ENCODE assay signal across 8 mouse cellular contexts in genomic region chr9:21797921-21798344, GRCm38 (mm10). TPM values are rescaled to one million over a fixed set of nuclear protein-coding genes. Genes with fewer than 3 reads are reported as not detected.
DNase-seq lines count a peak whose midpoint lies in the region; ATAC-seq lines count a peak whose summit lies in the region.

No protein-coding gene starts in this region.

- H3K27ac ChIP-seq in embryonic facial prominence, embryonic 10.5 days (replicated peaks) = peak overlapping the region; percentile 96
- peak overlapping the region; percentile 92 for H3K27ac ChIP-seq in heart, embryonic 11.5 days (ENCODE audit: low read depth, low read length)
- peak overlapping the region; percentile 96 for H3K27ac ChIP-seq in kidney, embryonic 15.5 days

- DNase-seq in left cerebral cortex, postnatal 4 days = peak; percentile 39
- DNase-seq in left cerebral cortex, adult 11 months (ENCODE audit: low spot score) = no peak
- DNase-seq in embryonic facial prominence, embryonic 10.5 days (ENCODE audit: low spot score) = peak; percentile 89
- peak; percentile 55 for DNase-seq in lung, postnatal 25 days (ENCODE audit: low spot score)
- DNase-seq in retina, postnatal 1 day = peak; percentile 64
- no peak for DNase-seq in layer of hippocampus, adult 18-20 months (ENCODE audit: low spot score in 2 of 2)

- H3K4me2 ChIP-seq in heart, embryonic 11.5 days = peak overlapping the region; percentile 81
- H3K4me2 ChIP-seq in kidney, embryonic 15.5 days = peak overlapping the region; percentile 64

- WGBS in embryonic facial prominence, embryonic 10.5 days = under 1% methylated on average over 25 of the region's 26 CpGs
- WGBS in heart, embryonic 11.5 days (ENCODE audit: insufficient replicate concordance) = under 1% methylated on average over 23 of the region's 26 CpGs
- 0% methylated on average over 25 of the region's 26 CpGs for WGBS in kidney, embryonic 15.5 days

- intact Hi-C loops in left cerebral cortex, postnatal 4 days (cut with DNase I) = no loop called here

- ATAC-seq in heart, embryonic 11.5 days (replicated peaks; ENCODE audit: insufficient number of reproducible peaks, low FRiP score, low TSS enrichment) = peak; percentile 55
- peak; percentile 73 for ATAC-seq in kidney, embryonic 15.5 days (replicated peaks; ENCODE audit: low FRiP score)

- no peaks in the 10 kb centered on the region for H3K27me3 ChIP-seq in embryonic facial prominence, embryonic 10.5 days (replicated peaks; ENCODE audit: low read depth, poor library complexity, severe bottlenecking)
- H3K27me3 ChIP-seq in heart, embryonic 11.5 days (ENCODE audit: control insufficient read depth, insufficient read depth, low read length) = no peaks in the 10 kb centered on the region
- no peaks in the 10 kb centered on the region for H3K27me3 ChIP-seq in kidney, embryonic 15.5 days

- peak overlapping the region; percentile 72 for H3K4me3 ChIP-seq in embryonic facial prominence, embryonic 10.5 days
- H3K4me3 ChIP-seq in heart, embryonic 11.5 days (ENCODE audit: low read depth, low read length) = peak overlapping the region; percentile 92
- peak overlapping the region; percentile 68 for H3K4me3 ChIP-seq in kidney, embryonic 15.5 days (replicated peaks)

- no peaks in the 10 kb centered on the region for H3K9me3 ChIP-seq in embryonic facial prominence, embryonic 10.5 days
- no peaks in the 10 kb centered on the region for H3K9me3 ChIP-seq in heart, embryonic 11.5 days (replicated peaks; ENCODE audit: control insufficient read depth, low read length)
- no peaks in the 10 kb centered on the region for H3K9me3 ChIP-seq in kidney, embryonic 15.5 days (replicated peaks)

- H3K9ac ChIP-seq in heart, embryonic 11.5 days (ENCODE audit: low read depth, low read length) = peak overlapping the region; percentile 88
- H3K9ac ChIP-seq in kidney, embryonic 15.5 days = peak overlapping the region; percentile 76

- peaks cover 50% of the 10 kb centered on the region for H3K4me1 ChIP-seq in embryonic facial prominence, embryonic 10.5 days
- peaks cover 21% of the 10 kb centered on the region for H3K4me1 ChIP-seq in heart, embryonic 11.5 days (ENCODE audit: control insufficient read depth, insufficient read depth, low read length)
- peaks cover 53% of the 10 kb centered on the region for H3K4me1 ChIP-seq in kidney, embryonic 15.5 days

- peaks cover 60% of the 10 kb centered on the region for H3K36me3 ChIP-seq in embryonic facial prominence, embryonic 10.5 days (replicated peaks)
- H3K36me3 ChIP-seq in heart, embryonic 11.5 days (ENCODE audit: control insufficient read depth, insufficient read depth, low read length) = peaks cover 31% of the 10 kb centered on the region
- peaks cover 57% of the 10 kb centered on the region for H3K36me3 ChIP-seq in kidney, embryonic 15.5 days

RNA-seq across cellular contexts. Expression of gene Kank2, which starts 0.6 kb away (rescaled TPM):
- total RNA-seq in left cerebral cortex, postnatal 4 days (2021) = 1 to 10 TPM; 8.7 to 9.7 TPM
- 15.3 and 17.8 TPM in 2 replicates for polyA plus RNA-seq in embryonic facial prominence, embryonic 10.5 days (2016; fragmentation: Nextera tagmentation; extraction: Ambion mirVana)
- polyA plus RNA-seq in heart, embryonic 11.5 days (2014; fragmentation: Nextera tagmentation; extraction: Ambion mirVana) = 8.9 and 9.0 TPM in 2 replicates
- polyA plus RNA-seq in kidney, embryonic 15.5 days (2015; fragmentation: Nextera tagmentation; extraction: Ambion mirVana) = 18.7 and 23.2 TPM in 2 replicates
- total RNA-seq in layer of hippocampus, adult 18-20 months (2021) = 1 to 10 TPM; 7.4 to 7.6 TPM

RNA-seq across cellular contexts. Expression of gene Angptl8, which starts 37.4 kb away (rescaled TPM):
- not detected for total RNA-seq in left cerebral cortex, postnatal 4 days (2021)
- polyA plus RNA-seq in embryonic facial prominence, embryonic 10.5 days (2016; fragmentation: Nextera tagmentation; extraction: Ambion mirVana) = 0.48 and 0.52 TPM in 2 replicates
- 1.1 and 1.9 TPM in 2 replicates for polyA plus RNA-seq in heart, embryonic 11.5 days (2014; fragmentation: Nextera tagmentation; extraction: Ambion mirVana)
- polyA plus RNA-seq in kidney, embryonic 15.5 days (2015; fragmentation: Nextera tagmentation; extraction: Ambion mirVana) = 4.3 and 4.9 TPM in 2 replicates
- not detected for total RNA-seq in layer of hippocampus, adult 18-20 months (2021)

RNA-seq across cellular contexts. Expression of gene Spc24, which starts 37.8 kb away (rescaled TPM):
- 1 to 10 TPM; 4.9 to 5.9 TPM for total RNA-seq in left cerebral cortex, postnatal 4 days (2021)
- polyA plus RNA-seq in embryonic facial prominence, embryonic 10.5 days (2016; fragmentation: Nextera tagmentation; extraction: Ambion mirVana) = 187 TPM in 2 replicates
- polyA plus RNA-seq in heart, embryonic 11.5 days (2014; fragmentation: Nextera tagmentation; extraction: Ambion mirVana) = 90.5 and 103 TPM in 2 replicates
- polyA plus RNA-seq in kidney, embryonic 15.5 days (2015; fragmentation: Nextera tagmentation; extraction: Ambion mirVana) = 126 and 135 TPM in 2 replicates
- 1 to 10 TPM; 1.9 to 2.7 TPM for total RNA-seq in layer of hippocampus, adult 18-20 months (2021)

RNA-seq across cellular contexts. Expression of gene Dock6, which starts 54.5 kb away (rescaled TPM):
- 10 to 100 TPM; 28.9 to 29.2 TPM for total RNA-seq in left cerebral cortex, postnatal 4 days (2021)
- polyA plus RNA-seq in embryonic facial prominence, embryonic 10.5 days (2016; fragmentation: Nextera tagmentation; extraction: Ambion mirVana) = 27.2 and 28.0 TPM in 2 replicates
- 43.9 and 50.1 TPM in 2 replicates for polyA plus RNA-seq in heart, embryonic 11.5 days (2014; fragmentation: Nextera tagmentation; extraction: Ambion mirVana)
- polyA plus RNA-seq in kidney, embryonic 15.5 days (2015; fragmentation: Nextera tagmentation; extraction: Ambion mirVana) = 36.8 and 46.3 TPM in 2 replicates
- total RNA-seq in layer of hippocampus, adult 18-20 months (2021) = 10 to 100 TPM; 11.3 to 13.1 TPM

Comparison
In these comparisons a context has a peak if more than half of its experiments do, and no peak if none do; other contexts are left out.
1. DNase-seq: peak in left cerebral cortex, postnatal 4 days (single experiment), embryonic facial prominence, embryonic 10.5 days (single experiment), lung, postnatal 25 days (single experiment) and retina, postnatal 1 day (single experiment); none in left cerebral cortex, adult 11 months (single experiment) and layer of hippocampus, adult 18-20 months (0 of 2).
2. Peak in every context shown above with its lines, with median percentiles within 50 percentile points of each other: H3K27ac ChIP-seq and H3K4me3 ChIP-seq.